Mouse (Mus musculus) midbrain, embryonic 11.5 days (tissue): ENCODE results near the gene Map4k4. TPM values are rescaled to one million over a fixed set of nuclear protein-coding genes. Genes with fewer than 3 reads are reported as not detected.

Experiments
- ATAC-seq: fragments of 200-750 bp; cut with Nextera tagmentation; 2 replicates; pipeline ENCODE4 v1.8.0; 2017; ENCODE audit warnings: moderate TSS enrichment, moderate library complexity; ENCODE audit not compliant: low FRiP score
- DNase-seq: peaks from one replicate; pipeline ENCODE4 v3.0.0; 2015; ENCODE audit warnings: low spot score; ENCODE audit errors: missing footprints
- H3K27ac ChIP-seq: fragments of 300-500 bp; sonication (generic); 2 replicates; pipeline ENCODE4 v1.5.1; 2014; ENCODE audit warnings: low read depth, low read length
- H3K27me3 ChIP-seq: fragments of 300-500 bp; sonication (generic); 2 replicates; pipeline ENCODE4 v1.6.1; 2014; ENCODE audit warnings: mild to moderate bottlenecking, low read length, moderate library complexity, mixed read lengths; ENCODE audit not compliant: control insufficient read depth, insufficient read depth
- H3K36me3 ChIP-seq: fragments of 300-500 bp; sonication (generic); 2 replicates; pipeline ENCODE4 v1.6.1; 2014; ENCODE audit warnings: mild to moderate bottlenecking, low read length, moderate library complexity, mixed read lengths; ENCODE audit not compliant: control insufficient read depth, insufficient read depth
- H3K4me1 ChIP-seq: fragments of 300-500 bp; sonication (generic); 2 replicates; pipeline ENCODE4 v1.6.1; 2014; ENCODE audit warnings: low read length; ENCODE audit not compliant: control insufficient read depth, insufficient read depth
- H3K4me2 ChIP-seq: fragments of 300-500 bp; sonication (generic); 2 replicates; pipeline ENCODE4 v1.6.1; 2014; ENCODE audit warnings: mild to moderate bottlenecking, moderate library complexity
- H3K4me3 ChIP-seq: fragments of 300-500 bp; sonication (generic); 2 replicates; pipeline ENCODE4 v1.5.1; 2014; ENCODE audit warnings: low read depth, low read length
- H3K9ac ChIP-seq: fragments of 300-500 bp; sonication (generic); 2 replicates; pipeline ENCODE4 v1.6.1; 2014; ENCODE audit warnings: low read length
- H3K9me3 ChIP-seq: fragments of 300-500 bp; sonication (generic); 2 replicates; pipeline ENCODE4 v1.6.1; 2016; ENCODE audit warnings: low read length; ENCODE audit not compliant: control insufficient read depth
- WGBS: fragments of 180-500 bp; shearing (Covaris S2); extraction: QIAGEN DNeasy Blood & Tissue Kit; methylation state at CpG from one replicate; pipeline ENCODE4 v1.1.7; 2014; 5-methylcytosine and 5-hydroxymethylcytosine counted together
- polyA plus RNA-seq: library from polyadenylated mRNA; unstranded; fragments of >200 nt; fragmentation: Nextera tagmentation; extraction: Ambion mirVana; gene quantifications from 2 replicates; pipeline ENCODE4 v1.2.1, GENCODE M21; 2014

Gene Map4k4
- polyA plus RNA-seq, 1 experiment from 2014 or later, result 33.7 TPM

- Histone ChIP-seq H3K36me3 (peaks cover 7% of the 10 kb centered on the region; the same call in 1 of the 2 replicates), H3K4me2 (no peak overlapping the region), H3K9me3 (no peaks in the 10 kb centered on the region; the same call in 1 of the 2 replicates), H3K27ac (no peak overlapping the region), H3K27me3 (no peaks in the 10 kb centered on the region), H3K4me1 (peaks cover 14% of the 10 kb centered on the region), H3K4me3 (no peak overlapping the region), H3K9ac (no peak overlapping the region)
- ATAC-seq (no peak), DNase-seq (no peak)
- WGBS, result 92% methylated on average over 2 of the region's 2 CpGs
Observed at GRCm38 (mm10) chr1:39908976-39909375, 8.3 kb downstream of the Map4k4 start.

GRCm38 (mm10) chr1:39911446-39911845 is 10.7 kb downstream of the Map4k4 start:
- Histone ChIP-seq H3K9me3 (no peaks in the 10 kb centered on the region; the same call in 1 of the 2 replicates), H3K27me3 (no peaks in the 10 kb centered on the region), H3K4me3 (no peak overlapping the region), H3K9ac (no peak overlapping the region), H3K4me2 (no peak overlapping the region), H3K4me1 (0 out of 2 replicates have a peak, but pooled peaks cover 2% of the 10 kb centered on the region), H3K36me3 (peaks cover 12% of the 10 kb centered on the region), H3K27ac (no peak overlapping the region)
- ATAC-seq (peak; percentile 18; the same call in 1 of the 2 replicates), DNase-seq (peak; percentile 88)
- WGBS, result 73% methylated on average over 3 of the region's 3 CpGs

- Histone ChIP-seq H3K9ac (no peak overlapping the region), H3K27me3 (no peaks in the 10 kb centered on the region), H3K27ac (no peak overlapping the region), H3K4me3 (no peak overlapping the region), H3K36me3 (peaks cover 12% of the 10 kb centered on the region), H3K9me3 (no peaks in the 10 kb centered on the region; the same call in 1 of the 2 replicates), H3K4me1 (no peaks in the 10 kb centered on the region), H3K4me2 (no peak overlapping the region)
- 96% methylated on average over 4 of the region's 4 CpGs for whole genome bisulfite sequencing
- DNase-seq, result no peak
- ATAC-seq, result no peak
Observed at GRCm38 (mm10) chr1:39913256-39913655, 12.5 kb downstream of the Map4k4 start.

- DNase-seq, result no peak
- no peaks in the 10 kb centered on the region for H3K4me1 ChIP-seq
- no peak overlapping the region for H3K27ac ChIP-seq
- no peak overlapping the region for H3K4me3 ChIP-seq
- H3K9ac ChIP-seq, result no peak overlapping the region
- H3K9me3 ChIP-seq, result no peaks in the 10 kb centered on the region; the same call in 1 of the 2 replicates
- WGBS, result 96% methylated on average over 4 of the region's 4 CpGs
- H3K27me3 ChIP-seq, result no peaks in the 10 kb centered on the region
- H3K4me2 ChIP-seq, result no peak overlapping the region
- H3K36me3 ChIP-seq, result peaks cover 12% of the 10 kb centered on the region
- no peak for ATAC-seq
Observed at GRCm38 (mm10) chr1:39916144-39916543, 15.4 kb downstream of the Map4k4 start.

GRCm38 (mm10) chr1:39917855-39918516 is 17.3 kb downstream of the Map4k4 start:
- 88% methylated on average over 13 of the region's 13 CpGs for WGBS
- no peak for ATAC-seq
- Histone ChIP-seq H3K9ac (no peak overlapping the region), H3K4me2 (no peak overlapping the region), H3K27ac (no peak overlapping the region), H3K4me1 (peaks cover 7% of the 10 kb centered on the region), H3K36me3 (peaks cover 9% of the 10 kb centered on the region; the same call in 1 of the 2 replicates), H3K4me3 (no peak overlapping the region), H3K9me3 (no peaks in the 10 kb centered on the region; the same call in 1 of the 2 replicates), H3K27me3 (no peaks in the 10 kb centered on the region)
- no peak for DNase-seq

- 88% methylated on average over 7 of the region's 7 CpGs for WGBS
- H3K4me1 ChIP-seq, result peaks cover 14% of the 10 kb centered on the region
Observed at GRCm38 (mm10) chr1:39918517-39919115, 17.9 kb downstream of the Map4k4 start.

GRCm38 (mm10) chr1:39920616-39921015 is 19.9 kb downstream of the Map4k4 start:
- no peaks in the 10 kb centered on the region for H3K9me3 ChIP-seq
- no peak overlapping the region for H3K27ac ChIP-seq
- whole genome bisulfite sequencing, result 83% methylated on average over 2 of the region's 2 CpGs
- H3K27me3 ChIP-seq, result no peaks in the 10 kb centered on the region
- H3K4me3 ChIP-seq, result no peak overlapping the region
- ATAC-seq, result no peak
- H3K36me3 ChIP-seq, result no peaks in the 10 kb centered on the region
- peaks cover 14% of the 10 kb centered on the region for H3K4me1 ChIP-seq
- no peak overlapping the region for H3K9ac ChIP-seq
- DNase-seq, result no peak
- H3K4me2 ChIP-seq, result no peak overlapping the region

More at GRCm38 (mm10) chr1:39918517-39919115, 17.9 kb downstream of the Map4k4 start:
- Histone ChIP-seq H3K4me2 (no peak overlapping the region), H3K36me3 (peaks cover 7% of the 10 kb centered on the region; the same call in 1 of the 2 replicates), H3K9me3 (no peaks in the 10 kb centered on the region; the same call in 1 of the 2 replicates), H3K4me3 (no peak overlapping the region), H3K9ac (no peak overlapping the region), H3K27ac (no peak overlapping the region), H3K27me3 (no peaks in the 10 kb centered on the region)
- ATAC-seq (no peak), DNase-seq (no peak)

GRCm38 (mm10) chr1:39921996-39922395 is 21.3 kb downstream of the Map4k4 start:
- no peak overlapping the region for H3K9ac ChIP-seq
- no peak overlapping the region for H3K4me3 ChIP-seq
- no peak overlapping the region for H3K27ac ChIP-seq
- H3K9me3 ChIP-seq, result no peaks in the 10 kb centered on the region
- no peak for DNase-seq
- ATAC-seq, result no peak
- WGBS, result 88% methylated on average over 3 of the region's 3 CpGs
- H3K4me1 ChIP-seq, result peaks cover 14% of the 10 kb centered on the region
- H3K27me3 ChIP-seq, result no peaks in the 10 kb centered on the region
- no peaks in the 10 kb centered on the region for H3K36me3 ChIP-seq
- H3K4me2 ChIP-seq, result no peak overlapping the region

GRCm38 (mm10) chr1:39922714-39923113 is 22.0 kb downstream of the Map4k4 start:
- H3K36me3 ChIP-seq, result no peaks in the 10 kb centered on the region
- no peak for ATAC-seq
- H3K4me1 ChIP-seq, result peaks cover 14% of the 10 kb centered on the region

More at GRCm38 (mm10) chr1:39922714-39923113, 22.0 kb downstream of the Map4k4 start:
- Histone ChIP-seq H3K4me2 (no peak overlapping the region), H3K9ac (no peak overlapping the region), H3K4me3 (no peak overlapping the region), H3K27ac (no peak overlapping the region), H3K27me3 (no peaks in the 10 kb centered on the region), H3K9me3 (no peaks in the 10 kb centered on the region)
- DNase-seq, result no peak
- 57% methylated on average over 8 of the region's 8 CpGs for WGBS
